Mouse (Mus musculus): ENCODE data around the gene Ell.

DNA sequence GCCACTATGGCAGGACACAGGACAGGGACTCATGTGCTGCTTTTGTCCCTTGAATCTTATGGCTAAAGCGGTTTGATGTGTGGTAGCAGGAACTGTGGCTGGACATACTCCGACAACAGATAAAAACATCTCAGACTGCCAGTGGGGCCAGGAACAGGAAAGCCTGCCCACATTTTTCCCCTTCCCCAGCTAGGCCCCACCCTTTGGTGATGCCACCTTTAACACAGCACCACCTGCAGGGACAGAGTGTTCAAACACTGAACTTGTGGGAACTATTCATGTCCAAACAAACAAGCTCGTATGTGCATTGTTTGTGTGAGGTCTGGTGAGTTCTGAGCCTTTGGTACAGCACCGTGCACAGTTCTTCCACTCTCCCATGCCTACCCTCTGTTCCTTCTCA, 19.1 kb downstream of the Ell start:
- 0 out of 2 replicates have a peak, but pooled peaks have one; percentile 23 for TF ChIP-seq CTCF (IDR thresholded peaks at IDR 0.05; ENCODE audit: low read depth, low read length)
- TF ChIP-seq POLR2A (IDR thresholded peaks at IDR 0.05; ENCODE audit: extremely low read depth, insufficient read depth, low read length): no peak

Measured in liver, adult 2 months (tissue).